Mouse (Mus musculus): ENCODE results near the gene Arfgef3. TPM values are rescaled to one million over a fixed set of nuclear protein-coding genes. Genes with fewer than 3 reads are reported as not detected.
"Not testable (repeated sequence)": the region's sequence is repeated elsewhere in the genome, so short reads cannot be mapped to it uniquely, and the experiment has no call there.

Gene Arfgef3
- polyA plus RNA-seq, 1 experiment from 2014 or later: 0.41 TPM

GRCm38 (mm10) chr10:18642854-18643253 lies 100.9 kb downstream of the Arfgef3 start:
- Histone ChIP-seq H3K9me3 (no peaks in the 10 kb centered on the region), H3K9ac (no peak overlapping the region), H3K4me3 (no peak overlapping the region), H3K36me3 (no peaks in the 10 kb centered on the region), H3K4me2 (no peak overlapping the region), H3K27me3 (replicated peaks) (no peaks in the 10 kb centered on the region), H3K27ac (replicated peaks) (no peak overlapping the region), H3K4me1 (no peaks in the 10 kb centered on the region)
- 67% methylated on average over 5 of the region's 5 CpGs for WGBS
- ATAC-seq (ENCODE audit: extremely low read depth, insufficient number of reproducible peaks, low FRiP score, low TSS enrichment): no peak

- Histone ChIP-seq H3K4me3 (no peak overlapping the region), H3K9me3 (no peaks in the 10 kb centered on the region), H3K27me3 (replicated peaks) (no peaks in the 10 kb centered on the region), H3K4me2 (no peak overlapping the region), H3K4me1 (no peaks in the 10 kb centered on the region), H3K27ac (replicated peaks) (no peak overlapping the region), H3K9ac (no peak overlapping the region), H3K36me3 (no peaks in the 10 kb centered on the region)
- no peak for ATAC-seq (ENCODE audit: extremely low read depth, insufficient number of reproducible peaks, low FRiP score, low TSS enrichment)
- 68% methylated on average over 5 of the region's 5 CpGs for WGBS
These were observed 103.2 kb downstream of the Arfgef3 start for GRCm38 (mm10) chr10:18640596-18640995.

- Histone ChIP-seq H3K36me3 (no peaks in the 10 kb centered on the region), H3K9ac (no peak overlapping the region), H3K4me2 (no peak overlapping the region), H3K27ac (replicated peaks) (no peak overlapping the region), H3K4me1 (no peaks in the 10 kb centered on the region), H3K4me3 (no peak overlapping the region), H3K9me3 (no peaks in the 10 kb centered on the region), H3K27me3 (replicated peaks) (no peaks in the 10 kb centered on the region)
- ATAC-seq (ENCODE audit: extremely low read depth, insufficient number of reproducible peaks, low FRiP score, low TSS enrichment): no peak
- 84% methylated on average over 9 of the region's 9 CpGs for WGBS
These were observed 108.3 kb downstream of the Arfgef3 start for GRCm38 (mm10) chr10:18635450-18635849.

GRCm38 (mm10) chr10:18634405-18634985 lies 109.3 kb downstream of the Arfgef3 start:
- no peak for ATAC-seq (ENCODE audit: extremely low read depth, insufficient number of reproducible peaks, low FRiP score, low TSS enrichment)
- no peaks in the 10 kb centered on the region for H3K4me1 ChIP-seq
- H3K36me3 ChIP-seq: no peaks in the 10 kb centered on the region
- H3K4me3 ChIP-seq: no peak overlapping the region
- no peak overlapping the region for H3K9ac ChIP-seq
- WGBS: 81% methylated on average over 7 of the region's 7 CpGs
- H3K27me3 ChIP-seq (replicated peaks): no peaks in the 10 kb centered on the region
- H3K27ac ChIP-seq (replicated peaks): no peak overlapping the region
- no peaks in the 10 kb centered on the region for H3K9me3 ChIP-seq
- no peak overlapping the region for H3K4me2 ChIP-seq

GRCm38 (mm10) chr10:18630498-18630897 lies 113.3 kb downstream of the Arfgef3 start:
- Histone ChIP-seq H3K9me3 (no peaks in the 10 kb centered on the region), H3K4me2 (no peak overlapping the region), H3K4me1 (no peaks in the 10 kb centered on the region), H3K27me3 (replicated peaks) (no peaks in the 10 kb centered on the region), H3K9ac (no peak overlapping the region), H3K4me3 (no peak overlapping the region), H3K36me3 (no peaks in the 10 kb centered on the region), H3K27ac (replicated peaks) (no peak overlapping the region)
- WGBS: 86% methylated on average over 8 of the region's 8 CpGs
- ATAC-seq (ENCODE audit: extremely low read depth, insufficient number of reproducible peaks, low FRiP score, low TSS enrichment): no peak

- no peak overlapping the region for H3K9ac ChIP-seq
- H3K4me2 ChIP-seq: no peak overlapping the region
- ATAC-seq (ENCODE audit: extremely low read depth, insufficient number of reproducible peaks, low FRiP score, low TSS enrichment): no peak
- H3K4me1 ChIP-seq: no peaks in the 10 kb centered on the region
- no peak overlapping the region for H3K4me3 ChIP-seq
- H3K27ac ChIP-seq (replicated peaks): no peak overlapping the region
- WGBS: 75% methylated on average over 6 of the region's 6 CpGs
- H3K36me3 ChIP-seq: no peaks in the 10 kb centered on the region
- no peaks in the 10 kb centered on the region for H3K9me3 ChIP-seq
- no peaks in the 10 kb centered on the region for H3K27me3 ChIP-seq (replicated peaks)
These were observed 116.2 kb downstream of the Arfgef3 start for GRCm38 (mm10) chr10:18627530-18627929.

GRCm38 (mm10) chr10:18612796-18613195 lies 131.0 kb downstream of the Arfgef3 start:
- ATAC-seq (ENCODE audit: extremely low read depth, insufficient number of reproducible peaks, low FRiP score, low TSS enrichment): no peak
- Histone ChIP-seq H3K4me3 (no peak overlapping the region), H3K4me1 (0 out of 2 replicates have a peak, but pooled peaks cover 2% of the 10 kb centered on the region), H3K9me3 (no peaks in the 10 kb centered on the region), H3K27me3 (replicated peaks) (no peaks in the 10 kb centered on the region), H3K9ac (no peak overlapping the region), H3K4me2 (no peak overlapping the region), H3K36me3 (no peaks in the 10 kb centered on the region), H3K27ac (replicated peaks) (no peak overlapping the region)
- 58% methylated on average over 2 of the region's 2 CpGs for WGBS

GRCm38 (mm10) chr10:18604827-18605535 lies 138.8 kb downstream of the Arfgef3 start:
- H3K9me3 ChIP-seq; H3K4me2 ChIP-seq; H3K4me3 ChIP-seq; ATAC-seq (ENCODE audit: extremely low read depth, insufficient number of reproducible peaks, low FRiP score, low TSS enrichment); H3K27me3 ChIP-seq (replicated peaks); H3K36me3 ChIP-seq; H3K27ac ChIP-seq (replicated peaks); H3K9ac ChIP-seq; H3K4me1 ChIP-seq: not testable (repeated sequence)
- 63% methylated on average over 5 of the region's 5 CpGs for WGBS

- H3K36me3 ChIP-seq: no peaks in the 10 kb centered on the region
- H3K27ac ChIP-seq (replicated peaks): no peak overlapping the region
- 20% methylated on average over 4 of the region's 4 CpGs for WGBS
- H3K9me3 ChIP-seq: no peaks in the 10 kb centered on the region
- H3K4me3 ChIP-seq: no peak overlapping the region
- H3K4me1 ChIP-seq: no peaks in the 10 kb centered on the region
- no peak overlapping the region for H3K9ac ChIP-seq
- ATAC-seq (ENCODE audit: extremely low read depth, insufficient number of reproducible peaks, low FRiP score, low TSS enrichment): no peak
- no peak overlapping the region for H3K4me2 ChIP-seq
- no peaks in the 10 kb centered on the region for H3K27me3 ChIP-seq (replicated peaks)
These were observed 141.7 kb downstream of the Arfgef3 start for GRCm38 (mm10) chr10:18602030-18602429.

- no peaks in the 10 kb centered on the region for H3K9me3 ChIP-seq
- no peak overlapping the region for H3K9ac ChIP-seq
- H3K36me3 ChIP-seq: no peaks in the 10 kb centered on the region
- no peak for ATAC-seq (ENCODE audit: extremely low read depth, insufficient number of reproducible peaks, low FRiP score, low TSS enrichment)
- no peak overlapping the region for H3K27ac ChIP-seq (replicated peaks)
- 85% methylated on average over 6 of the region's 6 CpGs for WGBS
- no peak overlapping the region for H3K4me2 ChIP-seq
- H3K27me3 ChIP-seq (replicated peaks): no peaks in the 10 kb centered on the region
- H3K4me1 ChIP-seq: no peaks in the 10 kb centered on the region
- H3K4me3 ChIP-seq: no peak overlapping the region
These were observed 146.1 kb downstream of the Arfgef3 start for GRCm38 (mm10) chr10:18597601-18598000.

GRCm38 (mm10) chr10:18589455-18589854 lies 154.3 kb downstream of the Arfgef3 start:
- no peaks in the 10 kb centered on the region for H3K36me3 ChIP-seq
- no peak overlapping the region for H3K27ac ChIP-seq (replicated peaks)
- no peak for ATAC-seq (ENCODE audit: extremely low read depth, insufficient number of reproducible peaks, low FRiP score, low TSS enrichment)
- no peak overlapping the region for H3K4me3 ChIP-seq
- no peaks in the 10 kb centered on the region for H3K4me1 ChIP-seq
- 70% methylated on average over 5 of the region's 5 CpGs for WGBS
- no peaks in the 10 kb centered on the region for H3K9me3 ChIP-seq
- no peak overlapping the region for H3K9ac ChIP-seq
- H3K27me3 ChIP-seq (replicated peaks): no peaks in the 10 kb centered on the region; the same call in 1 of the 2 replicates
- no peak overlapping the region for H3K4me2 ChIP-seq

- Histone ChIP-seq H3K4me3 (no peak overlapping the region), H3K9ac (no peak overlapping the region), H3K9me3 (no peaks in the 10 kb centered on the region), H3K27me3 (replicated peaks) (no peaks in the 10 kb centered on the region), H3K36me3 (no peaks in the 10 kb centered on the region), H3K4me2 (no peak overlapping the region), H3K4me1 (no peaks in the 10 kb centered on the region), H3K27ac (replicated peaks) (no peak overlapping the region)
- no peak for ATAC-seq (ENCODE audit: extremely low read depth, insufficient number of reproducible peaks, low FRiP score, low TSS enrichment)
- 38% methylated on average over 7 of the region's 7 CpGs for WGBS
These were observed 159.6 kb downstream of the Arfgef3 start for GRCm38 (mm10) chr10:18584188-18584587.
